Mouse (Mus musculus) forebrain, postnatal 0 days (tissue): ENCODE data around the gene Exd2. TPM values are rescaled to one million over a fixed set of nuclear protein-coding genes. Genes with fewer than 3 reads are reported as not detected.

Experiments
- ATAC-seq: fragments of 200-750 bp; cut with Nextera tagmentation; 2 replicates; pipeline ENCODE4 v1.8.0; 2017; ENCODE audit warnings: mild to moderate bottlenecking, moderate library complexity
- DNase-seq: peaks from one replicate; pipeline ENCODE4 v3.0.0-alpha.2; 2015
- H3K27ac ChIP-seq: fragments of 300-500 bp; sonication (generic); 2 replicates; pipeline ENCODE4 v1.5.1; 2014; ENCODE audit warnings: low read depth, mild to moderate bottlenecking, antibody characterized with exemption, low read length, moderate library complexity, mixed read lengths
- H3K27me3 ChIP-seq: fragments of 300-500 bp; sonication (generic); 2 replicates; pipeline ENCODE4 v1.6.1; 2014; ENCODE audit warnings: mild to moderate bottlenecking, low read length, mixed read lengths; ENCODE audit not compliant: insufficient read depth
- H3K36me3 ChIP-seq: fragments of 300-500 bp; sonication (generic); 2 replicates; pipeline ENCODE4 v1.6.1; 2014; ENCODE audit warnings: mild to moderate bottlenecking, moderate library complexity; ENCODE audit not compliant: insufficient read depth
- H3K4me1 ChIP-seq: fragments of 300-500 bp; sonication (generic); 2 replicates; pipeline ENCODE4 v1.6.1; 2014; ENCODE audit warnings: antibody characterized with exemption; ENCODE audit not compliant: insufficient read depth
- H3K4me2 ChIP-seq: fragments of 300-500 bp; sonication (generic); 2 replicates; pipeline ENCODE4 v1.6.1; 2014; ENCODE audit warnings: low read depth, mild to moderate bottlenecking, moderate library complexity
- H3K4me3 ChIP-seq: fragments of 300-500 bp; sonication (generic); 2 replicates; pipeline ENCODE4 v1.5.1; 2014; ENCODE audit warnings: low read depth, low read length, mixed read lengths
- H3K9ac ChIP-seq: fragments of 300-500 bp; sonication (generic); 2 replicates; pipeline ENCODE4 v1.6.1; 2014; ENCODE audit warnings: mild to moderate bottlenecking
- H3K9me3 ChIP-seq: fragments of 300-500 bp; sonication (generic); 2 replicates; pipeline ENCODE4 v1.6.1; 2016; ENCODE audit warnings: low read length
- CTCF ChIP-seq: sonication (generic); IDR thresholded peaks from 2 replicates; pipeline ENCODE4 v1.5.1; 2016; ENCODE audit warnings: antibody characterized with exemption, control low read depth, low read depth
- WGBS: fragments of 180-500 bp; shearing (Covaris S2); extraction: QIAGEN DNeasy Blood & Tissue Kit; methylation state at CpG from one replicate; pipeline ENCODE4 v1.1.7; 2014; 5-methylcytosine and 5-hydroxymethylcytosine counted together
- polyA plus RNA-seq: library from polyadenylated mRNA; unstranded; fragments of >200 nt; fragmentation: Nextera tagmentation; extraction: Ambion mirVana; gene quantifications from 2 replicates; pipeline ENCODE4 v1.2.1, GENCODE M21; 2015
- total RNA-seq: library from RNA; depleted of rRNA; stranded (reverse); fragments of >200 nt; gene quantifications from 2 replicates; pipeline ENCODE4 v1.2.3, GENCODE M21; 2014

The Exd2 gene
- total and polyA plus RNA-seq, 2 experiments from 2014 or later = 32.2 to 35.4 TPM

DNA sequence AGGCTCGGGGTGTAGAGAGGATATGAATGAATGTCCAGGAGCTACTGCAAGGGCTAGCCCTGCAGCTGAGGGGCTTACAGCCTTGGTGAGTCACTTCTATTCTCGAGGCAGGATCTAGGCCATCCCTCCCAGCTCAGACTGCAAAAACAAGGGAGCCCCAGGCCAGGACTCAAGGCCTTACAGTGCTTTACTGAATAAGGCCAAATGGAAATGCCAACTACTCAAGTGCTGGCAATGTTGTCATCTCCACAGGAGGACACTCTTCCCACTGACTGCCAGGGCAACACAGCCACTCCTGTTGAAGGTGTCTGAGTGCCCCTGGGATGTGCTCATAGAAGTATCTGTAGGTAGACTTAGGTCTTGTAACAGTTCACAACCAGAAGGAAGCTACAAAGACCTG, 63.6 kb downstream of the Exd2 start:
- H3K27me3 ChIP-seq = no peaks in the 10 kb centered on the region
- no peak overlapping the region for H3K4me2 ChIP-seq
- H3K4me1 ChIP-seq = no peaks in the 10 kb centered on the region
- 59% methylated on average over 2 of the region's 2 CpGs for WGBS
- H3K9ac ChIP-seq = no peak overlapping the region
- H3K27ac ChIP-seq = no peak overlapping the region
- DNase-seq (no peak), ATAC-seq (no peak)
- no peaks in the 10 kb centered on the region for H3K36me3 ChIP-seq
- H3K4me3 ChIP-seq = no peak overlapping the region
- TF ChIP-seq CTCF = no peak
- no peaks in the 10 kb centered on the region for H3K9me3 ChIP-seq

DNA sequence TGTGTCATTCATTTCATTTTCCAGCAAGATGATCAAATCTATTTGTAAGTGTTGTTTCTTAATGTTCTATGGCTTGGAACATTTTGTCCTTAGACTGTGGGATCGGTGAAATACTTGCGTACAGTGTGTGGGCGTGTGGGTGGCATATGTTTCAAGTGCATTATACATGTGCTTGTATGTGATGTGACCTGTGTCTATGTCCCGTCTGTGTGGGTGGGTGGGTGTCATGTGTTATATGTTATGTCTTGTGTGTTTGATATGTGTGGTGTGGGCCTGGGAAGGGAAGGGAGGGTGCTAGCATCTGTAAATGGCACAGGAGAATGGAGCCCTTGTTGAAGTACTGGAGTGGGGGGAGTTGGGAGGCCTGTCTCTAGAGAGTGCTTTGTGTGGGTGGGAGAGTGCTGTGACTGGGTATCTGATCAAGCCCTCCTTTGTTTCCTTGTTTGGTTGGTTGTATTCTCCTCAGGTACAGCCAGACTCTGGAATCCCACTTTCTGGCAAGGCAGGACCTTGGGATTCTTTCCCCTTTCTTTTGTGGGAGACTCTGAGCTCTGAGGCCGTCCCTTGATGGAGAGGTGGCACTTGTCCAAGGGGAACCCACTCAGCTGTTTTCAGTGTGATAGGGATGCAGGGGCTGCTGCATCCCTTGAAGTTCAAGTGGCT, 65.0 kb downstream of the Exd2 start:
- Histone ChIP-seq H3K27ac (peak overlapping the region; percentile 23; the same call in 1 of the 2 replicates), H3K36me3 (no peaks in the 10 kb centered on the region), H3K9me3 (no peaks in the 10 kb centered on the region), H3K4me2 (no peak overlapping the region), H3K4me3 (no peak overlapping the region), H3K4me1 (no peaks in the 10 kb centered on the region), H3K9ac (no peak overlapping the region), H3K27me3 (no peaks in the 10 kb centered on the region)
- TF ChIP-seq CTCF = no peak
- WGBS = 58% methylated on average over 5 of the region's 5 CpGs
- ATAC-seq (peak; percentile 71), DNase-seq (peak; percentile 28)

DNA sequence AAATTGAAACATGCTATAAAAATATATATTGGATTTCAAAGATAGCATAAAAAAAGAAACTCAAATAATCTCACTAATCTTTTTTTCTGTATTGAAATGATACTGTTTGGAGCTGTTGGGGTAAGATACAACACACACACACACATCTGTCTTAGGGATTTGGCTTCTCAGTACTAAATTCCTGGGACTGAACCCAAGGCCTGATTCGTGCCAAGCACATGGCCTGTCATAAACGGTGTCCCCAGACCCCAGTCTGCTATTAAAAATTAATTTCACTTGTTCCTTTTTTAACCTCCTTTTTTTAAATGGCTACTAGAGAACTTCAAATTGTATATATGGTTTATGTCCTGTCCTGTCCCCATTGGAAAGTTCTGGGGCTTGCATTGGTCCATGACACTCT, 67.2 kb downstream of the Exd2 start:
- Histone ChIP-seq H3K4me1 (no peaks in the 10 kb centered on the region), H3K9me3 (no peaks in the 10 kb centered on the region), H3K4me2 (no peak overlapping the region), H3K4me3 (no peak overlapping the region), H3K27me3 (no peaks in the 10 kb centered on the region), H3K27ac (no peak overlapping the region), H3K36me3 (no peaks in the 10 kb centered on the region), H3K9ac (no peak overlapping the region)
- WGBS = 61% methylated on average over 2 of the region's 2 CpGs
- no peak for DNase-seq
- ATAC-seq = no peak
- TF ChIP-seq CTCF = no peak

DNA sequence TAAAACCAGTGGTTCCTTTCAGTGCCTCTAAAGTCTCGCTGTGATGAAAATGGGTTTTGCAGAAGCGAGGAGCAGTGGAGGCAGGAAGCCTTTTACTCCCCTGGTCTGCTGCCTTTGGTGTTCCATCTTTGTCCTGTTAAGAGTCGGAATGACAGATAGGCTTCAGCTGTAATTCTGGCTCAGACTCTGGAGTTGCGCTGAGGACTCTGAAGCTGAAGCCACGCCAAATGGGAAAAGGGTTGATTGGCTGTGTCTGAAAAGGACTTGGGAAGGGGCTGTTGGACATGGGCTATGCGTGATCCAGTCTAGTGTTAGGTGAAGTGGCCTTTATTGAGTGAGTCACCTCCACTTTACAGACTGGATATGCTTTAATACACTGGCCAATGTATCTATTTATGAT, 67.7 kb downstream of the Exd2 start:
- Histone ChIP-seq H3K4me1 (no peaks in the 10 kb centered on the region), H3K9me3 (no peaks in the 10 kb centered on the region), H3K4me3 (no peak overlapping the region), H3K4me2 (no peak overlapping the region), H3K36me3 (no peaks in the 10 kb centered on the region), H3K27me3 (no peaks in the 10 kb centered on the region), H3K27ac (no peak overlapping the region), H3K9ac (no peak overlapping the region)
- no peak for DNase-seq
- no peak for ATAC-seq
- TF ChIP-seq CTCF = no peak
- WGBS = 62% methylated on average over 6 of the region's 6 CpGs

DNA sequence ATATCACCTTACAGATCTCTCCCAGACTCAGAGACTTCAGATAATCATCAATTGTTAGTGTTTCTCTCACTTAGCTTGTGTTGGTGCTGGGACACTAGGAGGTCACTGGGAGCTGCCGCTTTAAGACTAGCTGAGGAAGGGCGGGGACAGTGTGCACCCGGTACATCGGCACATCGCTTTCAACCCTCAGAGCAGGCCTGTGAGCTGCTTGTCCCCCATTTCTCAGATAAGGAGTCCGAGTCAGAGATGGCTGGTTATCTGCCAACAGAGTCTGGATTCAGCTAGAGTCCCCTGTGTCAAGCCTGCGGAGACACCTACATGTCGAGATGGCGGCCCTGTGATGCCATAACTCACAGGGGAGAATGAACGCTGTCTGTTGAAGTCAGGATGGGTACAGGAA, 68.7 kb downstream of the Exd2 start:
- 84% methylated on average over 10 of the region's 10 CpGs for WGBS
- no peak for TF ChIP-seq CTCF
- no peak overlapping the region for H3K27ac ChIP-seq
- DNase-seq (no peak), ATAC-seq (no peak)
- H3K4me3 ChIP-seq = no peak overlapping the region
- H3K4me2 ChIP-seq = no peak overlapping the region
- H3K36me3 ChIP-seq = no peaks in the 10 kb centered on the region
- no peaks in the 10 kb centered on the region for H3K9me3 ChIP-seq
- no peaks in the 10 kb centered on the region for H3K27me3 ChIP-seq
- H3K4me1 ChIP-seq = no peaks in the 10 kb centered on the region
- H3K9ac ChIP-seq = no peak overlapping the region

DNA sequence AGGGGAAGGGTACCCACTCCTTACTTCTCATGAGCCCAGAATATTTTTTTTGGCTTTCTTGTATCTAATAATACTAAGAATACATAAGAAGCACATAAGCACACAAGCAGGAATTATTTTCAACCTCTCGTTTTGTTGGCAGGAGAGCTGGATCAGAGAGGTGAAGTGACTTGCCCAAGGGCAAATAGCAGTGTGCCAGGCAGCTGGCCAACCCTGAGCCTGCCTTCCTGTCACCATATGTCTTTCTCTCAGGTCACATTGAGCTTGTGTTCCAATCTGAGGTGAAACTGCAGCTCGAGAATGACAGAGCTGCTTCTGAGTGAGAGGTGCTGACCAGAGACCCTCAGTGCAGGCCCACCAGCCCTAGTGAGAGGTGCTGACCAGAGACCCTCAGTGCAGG, 71.0 kb downstream of the Exd2 start:
- Histone ChIP-seq H3K4me3 (no peak overlapping the region), H3K4me2 (no peak overlapping the region), H3K4me1 (no peaks in the 10 kb centered on the region), H3K36me3 (no peaks in the 10 kb centered on the region), H3K9me3 (no peaks in the 10 kb centered on the region), H3K9ac (no peak overlapping the region), H3K27ac (no peak overlapping the region), H3K27me3 (no peaks in the 10 kb centered on the region)
- ATAC-seq = no peak
- no peak for TF ChIP-seq CTCF
- DNase-seq = no peak
- WGBS = 39% methylated on average over 2 of the region's 2 CpGs

DNA sequence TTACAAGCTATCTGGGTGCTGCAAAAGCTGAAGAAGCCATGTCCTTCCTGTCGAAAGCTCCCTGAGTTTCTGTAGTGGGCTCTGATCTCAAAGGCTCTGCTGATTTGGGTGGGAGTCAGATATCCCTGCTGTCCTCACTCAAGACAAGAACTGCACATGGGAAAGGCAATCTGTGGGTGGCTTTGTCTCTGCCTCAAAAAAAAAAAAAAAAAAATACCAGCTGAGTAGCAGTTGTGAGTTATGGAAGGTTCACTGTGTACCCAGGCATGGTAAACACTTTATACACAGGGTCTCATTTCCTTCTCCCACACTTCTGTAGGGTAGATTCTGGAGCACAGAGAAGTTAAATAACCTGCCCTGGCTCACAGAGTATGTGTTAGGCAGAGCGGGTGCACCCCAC, 74.4 kb downstream of the Exd2 start:
- Histone ChIP-seq H3K4me2 (no peak overlapping the region), H3K27me3 (no peaks in the 10 kb centered on the region), H3K9me3 (no peaks in the 10 kb centered on the region), H3K27ac (no peak overlapping the region), H3K4me3 (no peak overlapping the region), H3K36me3 (no peaks in the 10 kb centered on the region), H3K4me1 (no peaks in the 10 kb centered on the region), H3K9ac (no peak overlapping the region)
- ATAC-seq = no peak
- 92% methylated on average over 2 of the region's 2 CpGs for WGBS
- no peak for DNase-seq
- TF ChIP-seq CTCF = no peak
